In genomic region chr14:73122923-73123278, GRCm38 (mm10) we compare ENCODE assay signal across 8 mouse cellular contexts. TPM values are rescaled to one million over a fixed set of nuclear protein-coding genes. Genes with fewer than 3 reads are reported as not detected.
DNase-seq lines count a peak whose midpoint lies in the region; ATAC-seq and TF ChIP-seq lines count a peak whose summit lies in the region.

Rcbtb2 (plus strand) TSS chr14:73123037.

- H3K36me3 ChIP-seq in lung, embryonic 14.5 days (ENCODE audit: insufficient read depth): no peaks in the 10 kb centered on the region
- H3K36me3 ChIP-seq in heart, embryonic 11.5 days (ENCODE audit: control insufficient read depth, insufficient read depth, low read length): no peaks in the 10 kb centered on the region
- no peaks in the 10 kb centered on the region for H3K36me3 ChIP-seq in midbrain, embryonic 15.5 days (replicated peaks)

- 44% methylated on average over 4 of the region's 4 CpGs for WGBS in lung, embryonic 14.5 days
- WGBS in heart, embryonic 11.5 days (ENCODE audit: insufficient replicate concordance): 63% methylated on average over 4 of the region's 4 CpGs
- 62% methylated on average over 4 of the region's 4 CpGs for WGBS in midbrain, embryonic 15.5 days

- no peaks in the 10 kb centered on the region for H3K9me3 ChIP-seq in lung, embryonic 14.5 days (ENCODE audit: low read depth, low read length)
- H3K9me3 ChIP-seq in heart, embryonic 11.5 days (replicated peaks; ENCODE audit: control insufficient read depth, low read length): no peaks in the 10 kb centered on the region
- H3K9me3 ChIP-seq in midbrain, embryonic 15.5 days: no peaks in the 10 kb centered on the region

- no peak within 1 kb of the TSS for H3K4me3 ChIP-seq in lung, embryonic 14.5 days (ENCODE audit: low read depth, low read length)
- H3K4me3 ChIP-seq in heart, embryonic 11.5 days (ENCODE audit: low read depth, low read length): no peak within 1 kb of the TSS
- no peak within 1 kb of the TSS for H3K4me3 ChIP-seq in midbrain, embryonic 15.5 days

- H3K27me3 ChIP-seq in lung, embryonic 14.5 days (ENCODE audit: insufficient read depth, low read length): no peaks in the 10 kb centered on the region
- H3K27me3 ChIP-seq in heart, embryonic 11.5 days (ENCODE audit: control insufficient read depth, insufficient read depth, low read length): no peaks in the 10 kb centered on the region
- no peaks in the 10 kb centered on the region for H3K27me3 ChIP-seq in midbrain, embryonic 15.5 days (replicated peaks)

- no peak for TF ChIP-seq CTCF in lung, embryonic 14.5 days (IDR thresholded peaks at IDR 0.05; ENCODE audit: low read depth)

- no peak for ATAC-seq in lung, embryonic 14.5 days (ENCODE audit: insufficient read depth)
- no peak for ATAC-seq in common myeloid progenitor, adult 5-6 weeks (replicated peaks; ENCODE audit: low read depth, poor library complexity, severe bottlenecking)
- ATAC-seq in heart, embryonic 11.5 days (replicated peaks; ENCODE audit: insufficient number of reproducible peaks, low FRiP score, low TSS enrichment): no peak
- no peak for ATAC-seq in midbrain, embryonic 15.5 days (replicated peaks)

- no peaks in the 10 kb centered on the region for H3K4me1 ChIP-seq in lung, embryonic 14.5 days (ENCODE audit: insufficient read depth)
- H3K4me1 ChIP-seq in heart, embryonic 11.5 days (ENCODE audit: control insufficient read depth, insufficient read depth, low read length): peaks cover 8% of the 10 kb centered on the region
- H3K4me1 ChIP-seq in midbrain, embryonic 15.5 days: no peaks in the 10 kb centered on the region

- H3K4me2 ChIP-seq in lung, embryonic 14.5 days: no peak within 1 kb of the TSS
- H3K4me2 ChIP-seq in heart, embryonic 11.5 days: no peak within 1 kb of the TSS
- no peak within 1 kb of the TSS for H3K4me2 ChIP-seq in midbrain, embryonic 15.5 days

- H3K9ac ChIP-seq in lung, embryonic 14.5 days: no peak within 1 kb of the TSS
- H3K9ac ChIP-seq in heart, embryonic 11.5 days (ENCODE audit: low read depth, low read length): no peak within 1 kb of the TSS
- no peak within 1 kb of the TSS for H3K9ac ChIP-seq in midbrain, embryonic 15.5 days

- no peak for DNase-seq in lung, embryonic 14.5 days
- no peak for DNase-seq in lung, postnatal 14 days
- no peak for DNase-seq in layer of hippocampus, postnatal 36 days
- DNase-seq in cerebellum, postnatal 14 days: no peak
- DNase-seq in spleen, postnatal 36 days (ENCODE audit: low spot score in 2 of 2): no peak

- H3K27ac ChIP-seq in lung, embryonic 14.5 days (ENCODE audit: low read depth): no peak within 1 kb of the TSS
- H3K27ac ChIP-seq in heart, embryonic 11.5 days (ENCODE audit: low read depth, low read length): no peak within 1 kb of the TSS
- no peak within 1 kb of the TSS for H3K27ac ChIP-seq in midbrain, embryonic 15.5 days

RNA-seq across cellular contexts. Expression of gene Rcbtb2, which starts in this region (rescaled TPM):
- 119 and 124 TPM in 2 replicates for polyA plus RNA-seq in lung, embryonic 14.5 days (2014; fragmentation: Nextera tagmentation; extraction: Ambion mirVana)
- 27.5 and 36.2 TPM in 2 replicates for total RNA-seq in common myeloid progenitor, adult 5-6 weeks (2017)
- polyA plus RNA-seq in heart, embryonic 11.5 days (2014; fragmentation: Nextera tagmentation; extraction: Ambion mirVana): 71.4 and 74.7 TPM in 2 replicates
- total RNA-seq in layer of hippocampus, postnatal 36 days (2021): 10 to 100 TPM; 23.9 to 32.3 TPM
- 60.3 and 68.6 TPM in 2 replicates for polyA plus RNA-seq in midbrain, embryonic 15.5 days (2015; fragmentation: Nextera tagmentation; extraction: Ambion mirVana)
